Mouse (Mus musculus) CH12.LX (cell line): Measurements from ENCODE around the gene Smad6. TPM values are rescaled to one million over a fixed set of nuclear protein-coding genes. Genes with fewer than 3 reads are reported as not detected.

Experiments
- DNase-seq: peaks from one replicate; pipeline ENCODE4 v3.0.0-alpha.2; 2013; ENCODE audit errors: extremely low read depth
- H3K27ac ChIP-seq: 2 replicates; pipeline ENCODE4 v1.5.1; 2012; ENCODE audit warnings: low read depth, mild to moderate bottlenecking, control low read depth, moderate library complexity; ENCODE audit not compliant: insufficient read depth
- H3K27me3 ChIP-seq: replicated peaks from 2 replicates; pipeline ENCODE3; 2012; ENCODE audit warnings: inconsistent platforms
- H3K36me3 ChIP-seq, 2 experiments: replicated peaks in 1 of 2; 2 replicates each; pipeline versions ENCODE3 to v1.6.1; 2012; ENCODE audit warnings: inconsistent platforms in 1 of 2, low read length in 1 of 2, mild to moderate bottlenecking in 1 of 2, mixed read lengths in 1 of 2, moderate library complexity in 1 of 2; ENCODE audit not compliant: control insufficient read depth in 1 of 2, insufficient read depth in 1 of 2
- H3K4me1 ChIP-seq, 2 experiments: 2 replicates each; pipeline ENCODE4 v1.6.1; 2012; ENCODE audit warnings: inconsistent platforms in 1 of 2, moderate library complexity in 1 of 2; ENCODE audit not compliant: insufficient read depth in 2 of 2, control insufficient read depth in 1 of 2
- H3K4me2 ChIP-seq: 2 replicates; pipeline ENCODE4 v1.6.1; 2012; ENCODE audit warnings: low read depth, mild to moderate bottlenecking, control low read depth; ENCODE audit not compliant: poor library complexity, insufficient read depth, severe bottlenecking
- H3K4me3 ChIP-seq, 3 experiments: fragments of 150-350 bp in 1 of 3; sonication (generic) in 1 of 3; replicated peaks in 1 of 3; 2 replicates each; pipeline versions ENCODE3 to v1.5.1; 2011 to 2012; ENCODE audit warnings: low read depth in 2 of 3, low read length in 2 of 3, mild to moderate bottlenecking in 2 of 3, moderate library complexity in 2 of 3, control low read depth in 1 of 3, improper control_type of control experiment in 1 of 3, inconsistent platforms in 1 of 3, mixed read lengths in 1 of 3; ENCODE audit not compliant: poor library complexity in 1 of 3
- H3K79me2 ChIP-seq: replicated peaks from 2 replicates; pipeline ENCODE4 v1.6.1; 2012; ENCODE audit warnings: mild to moderate bottlenecking, moderate library complexity; ENCODE audit not compliant: control insufficient read depth, poor library complexity, insufficient read depth, severe bottlenecking; ENCODE audit errors: extremely low read depth
- H3K9ac ChIP-seq: 2 replicates; pipeline ENCODE4 v1.6.1; 2012; ENCODE audit warnings: low read depth, mild to moderate bottlenecking, control low read depth, moderate library complexity; ENCODE audit not compliant: insufficient read depth
- H3K9me3 ChIP-seq: replicated peaks from 2 replicates; pipeline ENCODE3; 2012; ENCODE audit warnings: low read length, inconsistent platforms, mixed read lengths
- BHLHE40 ChIP-seq: IDR thresholded peaks from 2 replicates; pipeline ENCODE4 v1.6.1; 2011; ENCODE audit warnings: mild to moderate bottlenecking, low read depth, low read length, improper control_type of control experiment
- CHD1 ChIP-seq: IDR thresholded peaks from 2 replicates; pipeline ENCODE4 v1.6.1; 2012; ENCODE audit warnings: low read depth, low read length, improper control_type of control experiment, inconsistent platforms
- CHD2 ChIP-seq: IDR thresholded peaks from 2 replicates; pipeline ENCODE4 v1.6.1; 2011; ENCODE audit warnings: low read length, improper control_type of control experiment
- CTCF ChIP-seq, 2 experiments: IDR thresholded peaks in 1 of 2; conservative IDR thresholded peaks in 1 of 2; 2 replicates each; pipeline ENCODE4 v1.5.1; 2011 to 2012; ENCODE audit warnings: low read depth in 2 of 2, low read length in 2 of 2, improper control_type of control experiment in 1 of 2, inconsistent platforms in 1 of 2, mild to moderate bottlenecking in 1 of 2, moderate library complexity in 1 of 2
- E2F4 ChIP-seq: IDR thresholded peaks from 2 replicates; pipeline ENCODE4 v1.6.1; 2011; ENCODE audit warnings: low read depth, low read length, improper control_type of control experiment; ENCODE audit not compliant: insufficient replicate concordance
- GABPA ChIP-seq: IDR thresholded peaks from 2 replicates; pipeline ENCODE4 v1.6.1; 2012; ENCODE audit warnings: low read depth, low read length, improper control_type of control experiment, inconsistent platforms; ENCODE audit not compliant: insufficient replicate concordance
- HCFC1 ChIP-seq: IDR thresholded peaks from 2 replicates; pipeline ENCODE4 v1.6.1; 2012; ENCODE audit warnings: low read depth, mild to moderate bottlenecking, inconsistent platforms, low read length, improper control_type of control experiment
- JUN ChIP-seq: IDR thresholded peaks from 2 replicates; pipeline ENCODE4 v1.6.1; 2011; ENCODE audit warnings: low read depth, mild to moderate bottlenecking, low read length, improper control_type of control experiment, moderate library complexity; ENCODE audit not compliant: insufficient read depth
- JUND ChIP-seq: conservative IDR thresholded peaks from 2 replicates; pipeline ENCODE4 v1.6.1; 2011; ENCODE audit warnings: low read depth, low read length, improper control_type of control experiment
- MAFK ChIP-seq: IDR thresholded peaks from 2 replicates; pipeline ENCODE4 v1.6.1; 2011; ENCODE audit warnings: low read length, improper control_type of control experiment; ENCODE audit not compliant: insufficient replicate concordance
- MEF2A ChIP-seq: IDR thresholded peaks from 2 replicates; pipeline ENCODE4 v1.6.1; 2014; ENCODE audit warnings: low read depth, mild to moderate bottlenecking, inconsistent platforms, low read length, improper control_type of control experiment, borderline replicate concordance
- MXI1 ChIP-seq: IDR thresholded peaks from 2 replicates; pipeline ENCODE4 v1.6.1; 2011; ENCODE audit warnings: mild to moderate bottlenecking, low read depth, low read length, improper control_type of control experiment
- MYC ChIP-seq: IDR thresholded peaks from 2 replicates; pipeline ENCODE4 v1.6.1; 2011; ENCODE audit warnings: low read depth, mild to moderate bottlenecking, improper control_type of control experiment, low read length
- NELFE ChIP-seq: IDR thresholded peaks from 2 replicates; pipeline ENCODE4 v1.6.1; 2011; ENCODE audit warnings: low read depth, low read length, improper control_type of control experiment
- POLR2AphosphoS2 ChIP-seq: IDR thresholded peaks from 2 replicates; pipeline ENCODE4 v1.6.1; 2011; ENCODE audit warnings: low read depth, low read length, improper control_type of control experiment
- RAD21 ChIP-seq: IDR thresholded peaks from 2 replicates; pipeline ENCODE4 v1.6.1; 2011; ENCODE audit warnings: low read depth, mild to moderate bottlenecking, low read length, improper control_type of control experiment, moderate library complexity
- RCOR1 ChIP-seq: conservative IDR thresholded peaks from 2 replicates; pipeline ENCODE4 v1.6.1; 2012; ENCODE audit warnings: low read depth, mild to moderate bottlenecking, inconsistent platforms, low read length, improper control_type of control experiment
- SMC3 ChIP-seq: IDR thresholded peaks from 2 replicates; pipeline ENCODE4 v1.6.1; 2011; ENCODE audit warnings: low read depth, low read length, improper control_type of control experiment
- TBP ChIP-seq: conservative IDR thresholded peaks from 2 replicates; pipeline ENCODE4 v1.6.1; 2011; ENCODE audit warnings: low read depth, low read length, improper control_type of control experiment
- UBTF ChIP-seq: IDR thresholded peaks from 2 replicates; pipeline ENCODE4 v1.6.1; 2012; ENCODE audit warnings: low read depth, mild to moderate bottlenecking, inconsistent platforms, low read length, improper control_type of control experiment, moderate library complexity
- USF1 ChIP-seq: IDR thresholded peaks from 2 replicates; pipeline ENCODE4 v1.6.1; 2014; ENCODE audit warnings: low read depth, mild to moderate bottlenecking, inconsistent platforms, low read length, improper control_type of control experiment
- ZC3H11A ChIP-seq: IDR thresholded peaks from 2 replicates; pipeline ENCODE4 v1.6.1; 2012; ENCODE audit warnings: low read depth, mild to moderate bottlenecking, inconsistent platforms, low read length, improper control_type of control experiment
- ZNF384 ChIP-seq: IDR thresholded peaks from 2 replicates; pipeline ENCODE4 v1.6.1; 2012; ENCODE audit warnings: low read depth, low read length, improper control_type of control experiment, inconsistent platforms
- dilution Hi-C: fragments of 300-500 bp; cut with MboI; formaldehyde crosslinking; loops from 2 replicates; pipeline ENCODE4 v1.14.3; 2020; ENCODE audit warnings: low sequenced_read_pairs; ENCODE audit not compliant: extremely low pct_unique_long_range_greater_than_20kb, extremely low pct_ligation_motif_present
- in situ Hi-C: fragments of 300-500 bp; cut with MboI; formaldehyde crosslinking; loops from 3 replicates; pipeline ENCODE4 v1.14.3; 2019; ENCODE audit warnings: low sequenced_read_pairs, low pct_ligation_motif_present, low pct_unique_long_range_greater_than_20kb, mixed read lengths
- polyA plus RNA-seq: library from polyadenylated mRNA; unstranded; fragments of >175 nt; gene quantifications from 2 replicates; pipeline ENCODE4 v1.2.1, GENCODE M21; 2012; ENCODE audit warnings: low read depth; ENCODE audit not compliant: insufficient read length
- total RNA-seq, 2 experiments: library from RNA; depleted of rRNA; stranded (reverse); fragments of 300-350 nt in 1 of 2; fragments of >200 nt in 1 of 2; gene quantifications; 2 replicates each; pipeline ENCODE4 v1.2.3; 2012 to 2014

Smad6 gene
- total and polyA plus RNA-seq, 3 experiments, result not detected

GRCm38 (mm10) chr9:63973662-63974190, 48.1 kb downstream of the Smad6 start:
- in situ Hi-C loops (no loop called here), dilution Hi-C loops (no loop called here)
- Histone ChIP-seq H3K27ac (no peak overlapping the region), H3K79me2 (no peaks in the 10 kb centered on the region), H3K9me3 (no peaks in the 10 kb centered on the region), H3K9ac (no peak overlapping the region), H3K36me3 (no peaks in the 10 kb centered on the region), H3K4me3 (no peak overlapping the region), H3K4me2 (no peak overlapping the region), H3K4me1 (0 out of 4 replicates have a peak, but pooled peaks cover 0 to 3% of the 10 kb centered on the region in 2 experiments), H3K27me3 (peaks cover 8% of the 10 kb centered on the region)
- DNase-seq, result no peak
- no peak for TF ChIP-seq JUN
- no peak for TF ChIP-seq UBTF
- no peak for TF ChIP-seq CTCF (conservative IDR thresholded peaks at IDR 0.05 in 1 of 2, IDR thresholded peaks at IDR 0.05 in 1 of 2; ENCODE audit: low read depth in 2 of 2, low read length in 2 of 2)
- TF ChIP-seq GABPA, result no peak
- no peak for TF ChIP-seq MAFK
- no peak for TF ChIP-seq E2F4
- TF ChIP-seq JUND, result no peak
- no peak for TF ChIP-seq POLR2AphosphoS2
- TF ChIP-seq MXI1, result no peak
- no peak for TF ChIP-seq NELFE
- TF ChIP-seq ZC3H11A, result no peak
- TF ChIP-seq TBP, result no peak
- no peak for TF ChIP-seq RAD21
- no peak for TF ChIP-seq MEF2A

- no peak overlapping the region for H3K4me3 ChIP-seq
- no peak overlapping the region for H3K9ac ChIP-seq
- no peaks in the 10 kb centered on the region for H3K79me2 ChIP-seq
- H3K4me2 ChIP-seq, result no peak overlapping the region
- H3K9me3 ChIP-seq, result no peaks in the 10 kb centered on the region
- in situ Hi-C loops (no loop called here), dilution Hi-C loops (no loop called here)
- H3K36me3 ChIP-seq, result no peaks in the 10 kb centered on the region
- DNase-seq, result no peak
- TF ChIP-seq GABPA (no peak), MYC (no peak), MEF2A (no peak), SMC3 (no peak), CHD1 (no peak), MXI1 (no peak), HCFC1 (no peak), CHD2 (no peak), NELFE (no peak), UBTF (no peak), RCOR1 (no peak), ZC3H11A (no peak), ZNF384 (no peak), USF1 (no peak), POLR2AphosphoS2 (no peak), BHLHE40 (no peak)
- H3K27ac ChIP-seq, result no peak overlapping the region
- H3K4me1 ChIP-seq, result 0 out of 4 replicates have a peak, but pooled peaks cover 0 to 3% of the 10 kb centered on the region in 2 experiments
- peaks cover 5% of the 10 kb centered on the region for H3K27me3 ChIP-seq
Measured at GRCm38 (mm10) chr9:63972576-63973290, 49.1 kb downstream of the Smad6 start.
